Mouse (Mus musculus) embryonic facial prominence, embryonic 14.5 days (tissue): ENCODE data around the gene Nbeal2. TPM values are rescaled to one million over a fixed set of nuclear protein-coding genes. Genes with fewer than 3 reads are reported as not detected.

Experiments used
- ATAC-seq: fragments of 200-750 bp; cut with Nextera tagmentation; 2 replicates; pipeline ENCODE4 v1.8.0; 2017; ENCODE audit warnings: low read depth, moderate number of reproducible peaks, moderate TSS enrichment
- DNase-seq: peaks from one replicate; pipeline ENCODE4 v3.0.0-alpha.2; 2015; ENCODE audit warnings: low spot score
- H3K27ac ChIP-seq: fragments of 300-500 bp; sonication (generic); replicated peaks from 2 replicates; pipeline ENCODE4 v1.5.1; 2014; ENCODE audit warnings: low read depth, mild to moderate bottlenecking, low read length, moderate library complexity
- H3K27me3 ChIP-seq: fragments of 300-500 bp; sonication (generic); replicated peaks from 2 replicates; pipeline ENCODE4 v1.6.1; 2014; ENCODE audit warnings: low read length; ENCODE audit not compliant: control insufficient read depth, insufficient read depth
- H3K36me3 ChIP-seq: fragments of 300-500 bp; sonication (generic); 2 replicates; pipeline ENCODE4 v1.6.1; 2014; ENCODE audit warnings: low read length, mixed read lengths; ENCODE audit not compliant: control insufficient read depth, insufficient read depth
- H3K4me1 ChIP-seq: fragments of 300-500 bp; sonication (generic); 2 replicates; pipeline ENCODE4 v1.6.1; 2014; ENCODE audit warnings: antibody characterized with exemption, low read length; ENCODE audit not compliant: control insufficient read depth, insufficient read depth
- H3K4me2 ChIP-seq: fragments of 300-500 bp; sonication (generic); 2 replicates; pipeline ENCODE4 v1.6.1; 2014; ENCODE audit warnings: low read depth, mild to moderate bottlenecking, low read length, moderate library complexity, mixed read lengths
- H3K4me3 ChIP-seq: fragments of 300-500 bp; sonication (generic); 2 replicates; pipeline ENCODE4 v1.5.1; 2014; ENCODE audit warnings: low read depth, mild to moderate bottlenecking, low read length
- H3K9ac ChIP-seq: fragments of 300-500 bp; sonication (generic); 2 replicates; pipeline ENCODE4 v1.6.1; 2014; ENCODE audit warnings: low read depth, mild to moderate bottlenecking, low read length, moderate library complexity, mixed read lengths
- H3K9me3 ChIP-seq: fragments of 300-500 bp; sonication (generic); 2 replicates; pipeline ENCODE4 v1.6.1; 2016; ENCODE audit warnings: low read length; ENCODE audit not compliant: control insufficient read depth
- WGBS: fragments of 180-500 bp; shearing (Covaris S2); extraction: QIAGEN DNeasy Blood & Tissue Kit; methylation state at CpG from one replicate; pipeline ENCODE4 v1.1.7; 2014; 5-methylcytosine and 5-hydroxymethylcytosine counted together
- polyA plus RNA-seq: library from polyadenylated mRNA; unstranded; fragments of >200 nt; fragmentation: Nextera tagmentation; extraction: Ambion mirVana; gene quantifications from 2 replicates; pipeline ENCODE4 v1.2.1, GENCODE M21; 2014

Nbeal2 gene
- polyA plus RNA-seq, 1 experiment from 2014 or later, result 3.6 TPM

GRCm38 (mm10) chr9:110644295-110644694 lies 9.7 kb downstream of the Nbeal2 start:
- Histone ChIP-seq H3K4me1 (no peaks in the 10 kb centered on the region), H3K27ac (no peak overlapping the region), H3K27me3 (no peaks in the 10 kb centered on the region), H3K9ac (no peak overlapping the region), H3K9me3 (no peaks in the 10 kb centered on the region), H3K4me3 (no peak overlapping the region), H3K36me3 (no peaks in the 10 kb centered on the region), H3K4me2 (no peak overlapping the region)
- ATAC-seq, result no peak
- no peak for DNase-seq
- WGBS, result 83% methylated on average over 10 of the region's 10 CpGs

DNA sequence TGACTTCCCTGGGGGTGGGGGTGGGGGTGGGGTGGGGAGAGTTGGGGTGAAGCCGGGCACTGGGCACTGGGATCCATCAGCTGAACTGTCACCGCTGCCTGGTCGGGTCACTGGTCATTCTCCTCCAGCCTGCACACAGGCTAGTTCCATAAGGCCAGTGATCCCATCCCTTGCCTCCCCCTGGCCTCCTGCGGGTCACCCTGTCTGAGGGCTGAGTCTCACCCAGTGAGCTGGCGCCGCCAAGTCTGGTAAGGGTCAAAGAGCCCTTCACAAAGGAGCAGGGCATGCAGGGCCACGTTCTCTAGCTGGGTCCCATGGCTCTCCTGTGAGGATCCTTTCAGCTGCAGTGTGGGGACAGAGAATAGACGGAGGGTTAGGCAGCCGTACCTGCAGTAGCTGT lies 10.2 kb downstream of the Nbeal2 start:
- Histone ChIP-seq H3K9ac (no peak overlapping the region), H3K4me3 (no peak overlapping the region), H3K27me3 (no peaks in the 10 kb centered on the region), H3K36me3 (no peaks in the 10 kb centered on the region), H3K27ac (no peak overlapping the region), H3K4me2 (no peak overlapping the region), H3K9me3 (no peaks in the 10 kb centered on the region), H3K4me1 (no peaks in the 10 kb centered on the region)
- DNase-seq, result no peak
- no peak for ATAC-seq
- WGBS, result 54% methylated on average over 8 of the region's 9 CpGs

DNA sequence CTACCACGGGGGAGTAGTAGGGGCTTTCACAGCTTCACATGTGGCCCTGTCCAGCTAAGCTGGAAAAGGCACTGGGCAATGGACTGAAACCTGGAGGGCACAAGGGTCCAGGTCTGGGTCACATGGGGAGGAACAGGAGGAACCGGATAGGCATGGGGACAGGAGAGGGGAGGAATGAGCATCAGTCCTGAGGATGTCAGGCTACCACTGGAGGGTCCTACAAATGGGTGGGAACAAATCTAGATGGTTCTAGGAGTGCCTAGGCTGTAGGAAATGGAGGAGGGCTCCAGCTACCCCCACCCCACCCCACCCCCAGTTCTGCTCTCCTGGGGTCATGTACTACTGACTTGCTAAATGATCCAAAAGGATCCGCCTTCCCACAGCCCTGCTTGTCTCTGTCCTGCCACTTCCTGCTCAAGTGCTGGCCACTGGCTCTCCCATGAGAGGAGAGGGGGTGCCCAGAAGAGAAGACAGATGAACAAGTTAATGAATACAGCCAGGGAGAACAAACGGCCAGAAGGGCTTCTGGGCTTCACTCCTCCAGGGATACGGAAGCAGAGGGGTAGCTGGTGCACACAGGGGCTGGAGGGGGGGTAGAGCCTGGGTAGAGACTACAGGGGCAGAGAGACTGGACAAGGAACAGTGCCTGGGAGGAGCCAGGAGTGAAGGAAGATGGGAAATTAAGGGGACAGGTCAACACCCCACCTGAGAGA lies 11.0 kb downstream of the Nbeal2 start:
- ATAC-seq, result no peak
- no peak overlapping the region for H3K4me3 ChIP-seq
- WGBS, result 43% methylated on average over 5 of the region's 5 CpGs

DNA sequence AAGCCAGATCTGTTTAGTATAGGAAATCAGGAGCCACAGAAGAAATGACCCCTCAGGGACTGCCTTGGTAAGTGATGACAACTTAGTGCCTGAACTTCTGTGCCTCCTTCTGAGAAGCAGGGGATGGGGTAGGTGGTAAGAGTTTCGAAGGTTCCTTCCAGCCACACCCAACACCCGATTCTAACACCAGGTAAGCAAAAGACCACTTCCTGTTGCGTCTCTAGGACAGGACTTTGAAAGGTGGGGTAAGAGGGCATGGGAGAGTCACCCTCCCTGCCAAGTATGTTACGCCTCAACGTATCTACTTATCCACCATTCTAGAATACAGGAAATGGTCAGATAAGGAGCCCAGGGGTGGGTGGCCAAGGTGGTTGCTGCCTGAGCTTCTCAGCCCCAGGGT lies 13.0 kb downstream of the Nbeal2 start:
- Histone ChIP-seq H3K27ac (no peak overlapping the region), H3K4me2 (no peak overlapping the region), H3K4me3 (no peak overlapping the region), H3K36me3 (no peaks in the 10 kb centered on the region), H3K9ac (no peak overlapping the region), H3K27me3 (no peaks in the 10 kb centered on the region), H3K9me3 (no peaks in the 10 kb centered on the region), H3K4me1 (no peaks in the 10 kb centered on the region)
- ATAC-seq, result no peak
- 78% methylated on average over 5 of the region's 5 CpGs for WGBS
- no peak for DNase-seq

More for the DNA sequence above, 11.0 kb downstream of the Nbeal2 start:
- DNase-seq, result no peak
- Histone ChIP-seq H3K4me1 (no peaks in the 10 kb centered on the region), H3K4me2 (no peak overlapping the region), H3K36me3 (no peaks in the 10 kb centered on the region), H3K27me3 (no peaks in the 10 kb centered on the region), H3K27ac (no peak overlapping the region), H3K9ac (no peak overlapping the region), H3K9me3 (no peaks in the 10 kb centered on the region)

DNA sequence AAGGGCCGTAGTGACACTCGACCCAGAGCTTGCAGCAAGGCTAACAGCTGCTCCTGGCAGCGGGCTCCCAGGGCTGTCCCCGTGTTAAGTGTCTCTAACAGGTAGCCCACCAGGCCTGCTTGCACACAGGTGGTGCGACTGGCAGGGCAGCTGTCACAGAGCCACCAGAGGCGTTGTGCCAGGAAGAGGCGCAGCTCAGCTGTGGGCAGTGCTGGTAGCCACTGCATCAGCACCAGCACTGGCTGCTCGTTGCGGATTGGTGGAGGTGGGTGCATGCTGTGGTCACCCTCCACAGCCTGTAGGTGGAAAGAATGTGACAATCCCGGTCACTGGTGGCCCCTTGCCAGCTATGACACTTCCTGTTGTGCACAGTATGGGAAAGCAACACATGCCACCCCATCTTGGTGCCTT lies 15.3 kb downstream of the Nbeal2 start:
- DNase-seq (no peak), ATAC-seq (no peak)
- no peaks in the 10 kb centered on the region for H3K9me3 ChIP-seq
- H3K27me3 ChIP-seq, result peaks cover 3% of the 10 kb centered on the region; the same call in 1 of the 2 replicates
- H3K9ac ChIP-seq, result no peak overlapping the region
- H3K4me2 ChIP-seq, result no peak overlapping the region
- no peak overlapping the region for H3K4me3 ChIP-seq
- WGBS, result 77% methylated on average over 10 of the region's 10 CpGs
- no peaks in the 10 kb centered on the region for H3K36me3 ChIP-seq
- H3K27ac ChIP-seq, result no peak overlapping the region
- no peaks in the 10 kb centered on the region for H3K4me1 ChIP-seq

GRCm38 (mm10) chr9:110635225-110635624 lies 18.7 kb downstream of the Nbeal2 start:
- no peak for ATAC-seq
- H3K9me3 ChIP-seq, result no peaks in the 10 kb centered on the region
- H3K27me3 ChIP-seq, result peaks cover 26% of the 10 kb centered on the region

DNA sequence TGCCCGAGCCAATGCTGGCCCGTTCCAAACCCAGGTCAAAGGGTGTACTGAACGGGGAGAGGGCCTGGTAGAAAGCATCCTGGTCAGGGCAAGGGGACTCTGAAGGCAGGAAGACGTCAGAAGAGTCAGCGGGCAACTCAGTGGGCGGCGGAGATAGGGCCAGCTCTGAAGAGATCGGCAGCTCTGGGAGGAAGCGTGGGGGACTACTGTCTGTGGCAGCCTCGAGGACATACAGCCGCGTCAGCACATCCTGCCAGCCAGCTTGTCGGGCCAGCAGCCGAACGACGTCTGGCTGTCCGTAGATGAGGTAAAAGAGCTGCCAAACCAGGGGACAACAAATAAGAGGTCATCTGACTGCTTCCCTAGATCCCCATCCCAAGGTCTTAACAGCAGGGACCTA lies 20.1 kb downstream of the Nbeal2 start:
- WGBS, result 71% methylated on average over 16 of the region's 17 CpGs
- Histone ChIP-seq H3K27ac (no peak overlapping the region), H3K9me3 (no peaks in the 10 kb centered on the region), H3K4me1 (no peaks in the 10 kb centered on the region), H3K4me2 (no peak overlapping the region), H3K27me3 (peaks cover 26% of the 10 kb centered on the region), H3K4me3 (no peak overlapping the region), H3K36me3 (no peaks in the 10 kb centered on the region), H3K9ac (no peak overlapping the region)
- DNase-seq, result no peak
- ATAC-seq, result no peak

More at GRCm38 (mm10) chr9:110635225-110635624, 18.7 kb downstream of the Nbeal2 start:
- H3K9ac ChIP-seq, result no peak overlapping the region
- no peak overlapping the region for H3K4me2 ChIP-seq
- WGBS, result 6% methylated on average over 14 of the region's 19 CpGs
- DNase-seq, result peak; percentile 84
- H3K27ac ChIP-seq, result no peak overlapping the region
- H3K4me3 ChIP-seq, result no peak overlapping the region
- no peaks in the 10 kb centered on the region for H3K4me1 ChIP-seq
- H3K36me3 ChIP-seq, result no peaks in the 10 kb centered on the region

DNA sequence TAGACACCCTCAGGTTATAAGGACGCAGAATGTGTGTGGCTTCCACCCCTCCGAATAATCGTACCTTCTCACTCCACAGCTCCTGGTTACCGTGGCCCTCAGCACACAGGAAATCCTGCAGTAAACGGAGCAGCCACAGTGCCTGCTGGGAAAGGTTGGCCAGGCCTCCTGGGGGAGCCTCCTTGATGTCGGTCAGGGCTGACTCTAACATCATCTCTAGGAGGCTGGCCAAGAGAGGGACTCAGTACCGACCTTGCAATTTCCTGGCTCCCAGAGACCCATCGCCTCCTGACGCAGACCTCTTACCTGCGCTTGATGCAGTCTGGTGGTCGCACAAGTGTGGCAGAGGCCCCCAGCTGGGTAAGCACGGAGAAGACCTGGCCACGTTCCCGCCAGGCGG lies 21.3 kb downstream of the Nbeal2 start:
- Histone ChIP-seq H3K9ac (no peak overlapping the region), H3K4me3 (no peak overlapping the region), H3K9me3 (no peaks in the 10 kb centered on the region), H3K4me1 (no peaks in the 10 kb centered on the region), H3K4me2 (no peak overlapping the region), H3K36me3 (no peaks in the 10 kb centered on the region), H3K27ac (no peak overlapping the region), H3K27me3 (peaks cover 26% of the 10 kb centered on the region)
- 80% methylated on average over 13 of the region's 15 CpGs for WGBS
- no peak for DNase-seq
- no peak for ATAC-seq

GRCm38 (mm10) chr9:110631651-110632275 lies 22.2 kb downstream of the Nbeal2 start:
- peaks cover 26% of the 10 kb centered on the region for H3K27me3 ChIP-seq
- no peak for ATAC-seq
- WGBS, result 20% methylated on average over 25 of the region's 30 CpGs
- peak overlapping the region; percentile 25 for H3K4me3 ChIP-seq
- no peaks in the 10 kb centered on the region for H3K9me3 ChIP-seq
- no peak overlapping the region for H3K9ac ChIP-seq
- no peaks in the 10 kb centered on the region for H3K4me1 ChIP-seq
- no peak for DNase-seq
- H3K27ac ChIP-seq, result no peak overlapping the region
- peak overlapping the region; percentile 47 for H3K4me2 ChIP-seq
- H3K36me3 ChIP-seq, result no peaks in the 10 kb centered on the region
